Mouse (Mus musculus) hindbrain, embryonic 15.5 days (tissue): ENCODE data around the gene Car11. TPM values are rescaled to one million over a fixed set of nuclear protein-coding genes. Genes with fewer than 3 reads are reported as not detected.

Source experiments
- ATAC-seq: fragments of 200-750 bp; cut with Nextera tagmentation; 2 replicates; pipeline ENCODE4 v1.8.0; 2017; ENCODE audit warnings: low read depth, moderate number of reproducible peaks, moderate TSS enrichment; ENCODE audit not compliant: low FRiP score
- H3K27ac ChIP-seq: fragments of 300-500 bp; sonication (generic); replicated peaks from 2 replicates; pipeline ENCODE4 v1.5.1; 2015; ENCODE audit warnings: mild to moderate bottlenecking, inconsistent platforms
- H3K27me3 ChIP-seq: fragments of 300-500 bp; sonication (generic); 2 replicates; pipeline ENCODE4 v1.6.1; 2015; ENCODE audit warnings: control low read depth, inconsistent platforms
- H3K36me3 ChIP-seq: fragments of 300-500 bp; sonication (generic); 2 replicates; pipeline ENCODE4 v1.6.1; 2015; ENCODE audit warnings: control low read depth, inconsistent platforms
- H3K4me1 ChIP-seq: fragments of 300-500 bp; sonication (generic); replicated peaks from 2 replicates; pipeline ENCODE4 v1.6.1; 2015; ENCODE audit warnings: control low read depth, inconsistent platforms
- H3K4me2 ChIP-seq: fragments of 300-500 bp; sonication (generic); 2 replicates; pipeline ENCODE4 v1.6.1; 2015; ENCODE audit warnings: moderate library complexity, mild to moderate bottlenecking, inconsistent platforms
- H3K4me3 ChIP-seq: fragments of 300-500 bp; sonication (generic); 2 replicates; pipeline ENCODE4 v1.5.1; 2015; ENCODE audit warnings: mild to moderate bottlenecking, inconsistent platforms
- H3K9ac ChIP-seq: fragments of 300-500 bp; sonication (generic); 2 replicates; pipeline ENCODE4 v1.6.1; 2015; ENCODE audit warnings: inconsistent platforms
- H3K9me3 ChIP-seq: fragments of 300-500 bp; sonication (generic); 2 replicates; pipeline ENCODE4 v1.6.1; 2016; ENCODE audit warnings: control low read depth, inconsistent platforms
- WGBS: fragments of 180-500 bp; shearing (Covaris S2); methylation state at CpG from one replicate; pipeline ENCODE4 v1.1.7; 2015; 5-methylcytosine and 5-hydroxymethylcytosine counted together
- polyA plus RNA-seq: library from polyadenylated mRNA; unstranded; fragments of >200 nt; fragmentation: Nextera tagmentation; extraction: Ambion mirVana; gene quantifications from 2 replicates; pipeline ENCODE4 v1.2.1, GENCODE M21; 2015

Gene Car11
- polyA plus RNA-seq, 1 experiment from 2014 or later, result 67.3 TPM

DNA sequence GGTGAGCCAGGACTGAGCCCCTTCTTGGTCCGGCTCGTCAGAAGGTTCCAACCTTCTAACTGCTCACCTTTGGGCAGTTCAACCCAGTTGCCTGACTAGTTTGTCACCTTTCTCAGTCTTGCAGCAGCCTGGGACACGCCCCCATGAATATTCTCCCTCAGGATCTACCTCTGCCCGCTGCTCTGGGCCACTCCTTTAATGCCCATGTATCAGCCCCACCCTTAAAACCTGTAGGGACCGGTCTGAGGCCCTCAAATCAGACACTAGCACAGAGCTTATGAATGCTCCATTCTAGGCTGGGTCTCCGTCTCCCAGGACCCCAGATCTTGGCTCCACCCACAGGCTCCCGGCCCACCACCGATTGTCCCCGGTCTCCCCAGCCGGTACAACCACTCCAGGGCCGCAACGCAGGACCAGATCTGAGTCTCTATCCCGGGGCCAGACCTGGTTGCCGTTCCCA lies 15.0 kb downstream of the Car11 start:
- peaks cover 31% of the 10 kb centered on the region for H3K36me3 ChIP-seq
- peak overlapping the region; percentile 58 for H3K4me3 ChIP-seq
- peak overlapping the region; percentile 66 for H3K27ac ChIP-seq
- peak overlapping the region; percentile 69 for H3K9ac ChIP-seq
- peak overlapping the region; percentile 81 for H3K4me2 ChIP-seq
- ATAC-seq, result peak; percentile 55; the same call in 1 of the 2 replicates
- 11% methylated on average over 14 of the region's 14 CpGs for WGBS
- H3K27me3 ChIP-seq, result no peaks in the 10 kb centered on the region
- peaks cover 56% of the 10 kb centered on the region for H3K4me1 ChIP-seq
- H3K9me3 ChIP-seq, result no peaks in the 10 kb centered on the region

DNA sequence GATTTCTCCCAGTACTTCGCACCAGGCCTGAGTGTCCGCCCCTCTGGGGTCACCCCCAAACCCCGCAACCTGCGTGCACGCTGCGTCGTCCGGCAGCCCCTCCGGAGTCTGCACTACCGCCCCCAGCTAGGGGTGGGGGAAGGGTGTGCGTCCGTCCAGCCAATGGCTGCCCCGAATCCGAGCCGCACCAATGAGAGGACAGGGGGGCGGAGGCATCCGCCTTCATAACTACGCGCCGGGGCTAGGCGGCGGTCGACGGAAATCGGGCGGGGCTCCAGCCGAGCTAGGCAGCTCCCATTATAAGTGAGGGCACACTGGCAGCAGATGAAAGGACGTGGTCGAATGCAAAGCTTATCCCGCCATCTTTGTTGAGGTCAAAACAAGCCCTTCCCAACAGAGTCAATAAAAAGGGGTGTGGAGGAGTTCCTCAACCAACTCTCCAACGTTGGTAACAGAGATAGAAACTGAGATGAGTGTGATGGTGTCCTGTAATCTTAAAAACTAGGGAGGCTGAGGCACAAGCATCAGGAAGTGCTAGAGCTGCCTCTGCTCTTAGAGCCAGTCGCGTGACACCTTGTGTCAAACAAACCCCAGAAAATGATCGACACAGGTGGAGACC lies 15.6 kb downstream of the Car11 start, which contains the start of gene Rpl18:
Gene Rpl18 (plus strand): TSS at position 368 of the 619 bp plus-strand sequence.
- peaks cover 53% of the 10 kb centered on the region for H3K4me1 ChIP-seq
- peak within 1 kb of the TSS; percentile 58 for H3K4me3 ChIP-seq
- H3K27me3 ChIP-seq, result no peaks in the 10 kb centered on the region
- ATAC-seq, result peak; percentile 92
- H3K9me3 ChIP-seq, result no peaks in the 10 kb centered on the region
- H3K4me2 ChIP-seq, result peak within 1 kb of the TSS; percentile 81
- H3K9ac ChIP-seq, result peak within 1 kb of the TSS; percentile 69
- 7% methylated on average over 34 of the region's 34 CpGs for WGBS
- H3K36me3 ChIP-seq, result peaks cover 33% of the 10 kb centered on the region
- peak within 1 kb of the TSS; percentile 66 for H3K27ac ChIP-seq

- WGBS, result 85% methylated on average over 19 of the region's 19 CpGs
- Histone ChIP-seq H3K27me3 (no peaks in the 10 kb centered on the region), H3K9me3 (no peaks in the 10 kb centered on the region), H3K4me3 (peak overlapping the region; percentile 58), H3K4me2 (peak overlapping the region; percentile 81), H3K36me3 (peaks cover 32% of the 10 kb centered on the region), H3K9ac (peak overlapping the region; percentile 8), H3K27ac (peak overlapping the region; percentile 58), H3K4me1 (peaks cover 48% of the 10 kb centered on the region)
- no peak for ATAC-seq
Observed at GRCm38 (mm10) chr7:45715741-45716459, 16.3 kb downstream of the Car11 start.

- peak overlapping the region; percentile 90 for H3K4me3 ChIP-seq
- WGBS, result 87% methylated on average over 3 of the region's 3 CpGs
- H3K9ac ChIP-seq, result no peak overlapping the region
- peaks cover 32% of the 10 kb centered on the region for H3K36me3 ChIP-seq
- peaks cover 48% of the 10 kb centered on the region for H3K4me1 ChIP-seq
- no peak overlapping the region for H3K27ac ChIP-seq
- H3K9me3 ChIP-seq, result no peaks in the 10 kb centered on the region
- peak overlapping the region; percentile 81 for H3K4me2 ChIP-seq
- no peak for ATAC-seq
- H3K27me3 ChIP-seq, result no peaks in the 10 kb centered on the region
Observed at GRCm38 (mm10) chr7:45716460-45716857, 16.8 kb downstream of the Car11 start.

- Histone ChIP-seq H3K27me3 (no peaks in the 10 kb centered on the region), H3K9me3 (no peaks in the 10 kb centered on the region), H3K27ac (peak overlapping the region; percentile 92), H3K9ac (peak overlapping the region; percentile 92), H3K4me2 (peak overlapping the region; percentile 81), H3K4me3 (peak overlapping the region; percentile 90), H3K36me3 (peaks cover 27% of the 10 kb centered on the region), H3K4me1 (peaks cover 48% of the 10 kb centered on the region)
- 12% methylated on average over 31 of the region's 31 CpGs for WGBS
- peak; percentile 19 for ATAC-seq
Observed at GRCm38 (mm10) chr7:45716952-45717917, 17.6 kb downstream of the Car11 start.

GRCm38 (mm10) chr7:45717918-45718297 lies 18.3 kb downstream of the Car11 start, which contains the start of gene Sphk2:
Gene Sphk2 (minus strand): TSS chr7:45718002.
- under 1% methylated on average over 41 of the region's 41 CpGs for WGBS
- peak; percentile 77 for ATAC-seq
- H3K9ac ChIP-seq, result peak within 1 kb of the TSS; percentile 92
- no peaks in the 10 kb centered on the region for H3K27me3 ChIP-seq
- peak within 1 kb of the TSS; percentile 92 for H3K27ac ChIP-seq
- H3K36me3 ChIP-seq, result peaks cover 20% of the 10 kb centered on the region
- peak within 1 kb of the TSS; percentile 90 for H3K4me3 ChIP-seq
- H3K4me1 ChIP-seq, result peaks cover 48% of the 10 kb centered on the region
- no peaks in the 10 kb centered on the region for H3K9me3 ChIP-seq
- peak within 1 kb of the TSS; percentile 81 for H3K4me2 ChIP-seq

GRCm38 (mm10) chr7:45718331-45718730 lies 18.7 kb downstream of the Car11 start:
- no peaks in the 10 kb centered on the region for H3K9me3 ChIP-seq
- peak overlapping the region; percentile 81 for H3K4me2 ChIP-seq
- WGBS, result 0% methylated on average over 20 of the region's 20 CpGs
- H3K4me3 ChIP-seq, result peak overlapping the region; percentile 90
- H3K27ac ChIP-seq, result peak overlapping the region; percentile 92
- peaks cover 16% of the 10 kb centered on the region for H3K36me3 ChIP-seq
- no peak for ATAC-seq
- H3K27me3 ChIP-seq, result no peaks in the 10 kb centered on the region
- H3K4me1 ChIP-seq, result peaks cover 48% of the 10 kb centered on the region
- peak overlapping the region; percentile 88 for H3K9ac ChIP-seq

- Histone ChIP-seq H3K4me2 (peak overlapping the region; percentile 81), H3K27me3 (no peaks in the 10 kb centered on the region), H3K4me3 (peak overlapping the region; percentile 90), H3K36me3 (peaks cover 22% of the 10 kb centered on the region), H3K9ac (peak overlapping the region; percentile 88), H3K4me1 (peaks cover 40% of the 10 kb centered on the region), H3K27ac (no peak overlapping the region), H3K9me3 (no peaks in the 10 kb centered on the region)
- 84% methylated on average over 10 of the region's 10 CpGs for WGBS
- no peak for ATAC-seq
Observed at GRCm38 (mm10) chr7:45719180-45719579, 19.5 kb downstream of the Car11 start.

DNA sequence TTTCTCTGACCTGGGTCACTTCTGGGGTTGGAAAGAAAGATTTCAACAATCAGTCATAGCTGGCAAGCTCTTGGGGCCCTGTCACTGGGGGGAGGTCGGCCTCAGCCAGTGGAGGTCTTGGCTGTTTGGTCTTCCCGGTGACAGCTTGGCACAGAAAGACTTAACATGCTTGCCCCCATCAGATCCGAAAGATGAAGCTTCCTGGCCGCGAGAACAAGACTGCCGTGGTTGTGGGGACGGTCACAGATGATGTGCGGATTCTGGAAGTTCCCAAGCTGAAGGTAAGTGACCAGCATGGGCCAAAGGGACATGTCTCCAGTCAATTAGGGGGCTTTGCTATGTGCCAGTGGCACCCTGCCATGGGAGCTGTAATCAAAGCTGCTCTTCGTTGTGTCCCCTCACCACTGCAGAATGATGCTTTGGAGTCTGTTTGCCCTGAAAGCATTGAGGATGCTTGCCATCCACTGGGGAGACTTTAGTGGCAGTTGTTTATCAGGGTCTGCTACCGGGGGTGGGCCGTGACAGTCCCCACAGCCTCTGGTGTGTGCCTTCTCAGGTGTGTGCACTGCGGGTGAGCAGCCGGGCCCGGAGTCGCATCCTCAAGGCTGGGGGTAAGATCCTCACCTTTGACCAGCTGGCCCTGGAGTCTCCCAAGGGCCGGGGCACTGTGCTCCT lies 20.2 kb downstream of the Car11 start:
- H3K36me3 ChIP-seq, result peaks cover 24% of the 10 kb centered on the region
- no peak overlapping the region for H3K4me3 ChIP-seq
- H3K27ac ChIP-seq, result no peak overlapping the region
- no peak overlapping the region for H3K9ac ChIP-seq
- H3K4me1 ChIP-seq, result peaks cover 34% of the 10 kb centered on the region
- 91% methylated on average over 16 of the region's 16 CpGs for WGBS
- no peaks in the 10 kb centered on the region for H3K27me3 ChIP-seq
- ATAC-seq, result no peak
- 0 out of 2 replicates have a peak overlapping the region, but pooled peaks have one; percentile 81 for H3K4me2 ChIP-seq
- H3K9me3 ChIP-seq, result no peaks in the 10 kb centered on the region

DNA sequence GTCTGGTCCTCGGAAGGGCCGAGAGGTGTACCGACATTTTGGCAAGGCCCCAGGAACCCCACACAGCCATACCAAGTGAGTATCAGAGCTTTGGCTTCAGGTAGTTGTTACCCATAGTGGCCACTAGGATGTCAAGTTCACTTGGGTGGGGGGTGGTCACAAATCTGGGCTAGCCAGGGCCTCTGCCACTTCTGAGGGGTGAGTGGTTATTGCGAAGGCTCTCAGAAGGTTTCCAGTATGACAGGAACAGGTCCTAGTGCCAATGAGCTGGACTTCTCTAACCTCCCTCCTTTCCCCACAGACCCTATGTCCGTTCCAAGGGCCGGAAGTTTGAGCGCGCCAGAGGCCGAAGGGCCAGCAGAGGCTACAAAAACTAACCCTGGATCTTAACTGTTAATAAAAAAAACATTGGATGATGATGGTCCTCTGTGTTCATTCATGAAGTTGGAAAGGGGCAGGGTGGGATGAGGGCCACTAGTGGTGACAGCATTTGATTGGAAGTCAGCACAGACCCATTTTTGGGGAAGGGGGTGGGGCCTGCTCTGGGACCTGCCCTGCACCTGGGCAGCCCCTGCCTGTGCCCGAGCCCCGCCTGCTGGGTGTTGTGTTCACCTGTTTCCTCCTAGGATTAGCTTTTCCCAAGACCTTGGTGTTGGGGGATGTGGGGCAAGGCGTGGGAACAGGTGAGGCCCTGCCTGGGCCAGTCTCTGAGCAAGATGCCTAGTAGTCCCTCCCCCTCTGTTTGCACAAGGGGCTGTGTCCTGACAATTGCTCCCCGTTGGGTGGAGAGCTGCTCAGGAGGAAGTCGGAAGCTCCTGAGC lies 21.0 kb downstream of the Car11 start, which contains the start of gene Fam83e:
Gene Fam83e (plus strand): TSS at position 800 of the 821 bp plus-strand sequence.
- no peak within 1 kb of the TSS for H3K9ac ChIP-seq
- no peak for ATAC-seq
- no peaks in the 10 kb centered on the region for H3K27me3 ChIP-seq
- 83% methylated on average over 14 of the region's 14 CpGs for WGBS
- H3K4me2 ChIP-seq, result no peak within 1 kb of the TSS
- H3K9me3 ChIP-seq, result no peaks in the 10 kb centered on the region
- no peak within 1 kb of the TSS for H3K4me3 ChIP-seq
- peaks cover 26% of the 10 kb centered on the region for H3K36me3 ChIP-seq
- peaks cover 30% of the 10 kb centered on the region for H3K4me1 ChIP-seq
- no peak within 1 kb of the TSS for H3K27ac ChIP-seq
